Mouse (Mus musculus): ENCODE measurements at regions not wholly inside any gene's neighbourhood (a gene's known extent, or its start where the extent isn't known, plus 50 kb on each side); places are given as distances from the start of the nearest gene placed in this dataset.

GRCm38 (mm10) chr4:103421541-103421951 lies 107.9 kb downstream of the Oma1 start:
- DNase-seq: no peak

GRCm38 (mm10) chr4:103441383-103441782 lies 127.8 kb downstream of the Oma1 start:
- no peak for DNase-seq

- DNase-seq: no peak
Measured at GRCm38 (mm10) chr4:103441955-103442354, 128.3 kb downstream of the Oma1 start.

- DNase-seq: no peak
Measured at GRCm38 (mm10) chr4:103449276-103449675, 135.7 kb downstream of the Oma1 start.

GRCm38 (mm10) chr4:103450121-103450520 lies 136.5 kb downstream of the Oma1 start:
- no peak for DNase-seq

GRCm38 (mm10) chr4:103455458-103455857 lies 141.8 kb downstream of the Oma1 start:
- no peak for DNase-seq

- DNase-seq: no peak
Measured at GRCm38 (mm10) chr4:103466019-103466589, 152.5 kb downstream of the Oma1 start.

- peak; percentile 9 for DNase-seq
Measured at GRCm38 (mm10) chr4:103475596-103475995, 143.6 kb upstream of the Dab1 start.

GRCm38 (mm10) chr4:103486140-103486965 lies 132.8 kb upstream of the Dab1 start:
- no peak for DNase-seq

- DNase-seq: peak; percentile 37
Measured at GRCm38 (mm10) chr4:103508435-103508834, 110.7 kb upstream of the Dab1 start.

GRCm38 (mm10) chr4:103512901-103513300 lies 106.3 kb upstream of the Dab1 start:
- no peak for DNase-seq

GRCm38 (mm10) chr4:103521870-103522609 lies 97.1 kb upstream of the Dab1 start:
- no peak for DNase-seq

GRCm38 (mm10) chr4:103536534-103537265 lies 82.5 kb upstream of the Dab1 start:
- DNase-seq: no peak

- no peak for DNase-seq
Measured at GRCm38 (mm10) chr4:103540960-103541359, 78.2 kb upstream of the Dab1 start.

- no peak for DNase-seq
Measured at GRCm38 (mm10) chr4:103547297-103547696, 71.9 kb upstream of the Dab1 start.

- DNase-seq: no peak
Measured at GRCm38 (mm10) chr4:103552476-103552875, 66.7 kb upstream of the Dab1 start.

- peak; percentile 23 for DNase-seq
Measured at GRCm38 (mm10) chr4:103553188-103553587, 66.0 kb upstream of the Dab1 start.

GRCm38 (mm10) chr4:103554597-103554996 lies 64.6 kb upstream of the Dab1 start:
- no peak for DNase-seq
